Mouse (Mus musculus): ENCODE results near the gene Tspan15. TPM values are rescaled to one million over a fixed set of nuclear protein-coding genes. Genes with fewer than 3 reads are reported as not detected.

Tspan15 gene
- polyA plus RNA-seq (2015; fragmentation: Nextera tagmentation; extraction: Ambion mirVana), result 21.1 and 23.4 TPM in 2 replicates

DNA sequence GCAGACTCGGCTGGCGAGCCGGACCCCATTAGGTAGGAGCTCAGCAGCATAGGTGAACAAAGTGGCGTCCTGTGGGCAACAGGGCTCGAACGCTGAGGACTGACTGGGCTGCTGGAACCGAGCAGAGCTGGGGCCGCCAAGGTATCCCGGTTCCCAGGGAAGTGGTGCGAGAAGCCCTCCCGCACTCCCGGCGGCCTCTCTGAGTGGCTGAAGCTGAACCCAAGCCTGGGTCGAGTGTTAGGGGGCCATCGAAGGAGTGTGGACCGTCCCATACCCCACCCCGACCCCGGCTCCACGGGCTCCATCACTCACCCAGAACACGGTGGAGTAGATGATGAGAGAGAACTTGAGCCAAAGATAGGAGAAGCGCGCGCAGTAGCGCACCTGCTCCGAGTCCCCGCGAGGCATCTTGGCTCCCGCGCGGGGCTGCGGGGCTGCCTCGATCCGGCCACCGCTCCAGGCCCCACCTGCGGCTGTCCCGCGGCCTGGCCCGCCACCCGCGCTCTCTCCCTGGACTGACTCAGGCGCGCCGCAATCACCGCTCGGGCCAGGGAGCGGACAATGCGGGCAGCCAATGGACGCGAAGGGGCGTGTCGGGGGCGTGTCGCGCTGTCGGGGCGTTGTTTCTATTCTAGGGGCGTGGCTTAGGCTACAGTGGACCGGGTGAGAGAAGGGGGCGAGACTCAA is at the start of gene Tspan15:
Tspan15 (minus strand) TSS at position 544 of the 687 bp plus-strand sequence.
- Histone ChIP-seq H3K9ac (peak within 1 kb of the TSS; percentile 50), H3K27ac (no peak within 1 kb of the TSS), H3K36me3 (replicated peaks) (no peaks in the 10 kb centered on the region), H3K9me3 (no peaks in the 10 kb centered on the region), H3K4me3 (peak within 1 kb of the TSS; percentile 71), H3K27me3 (replicated peaks) (no peaks in the 10 kb centered on the region), H3K4me2 (peak within 1 kb of the TSS; percentile 85), H3K4me1 (peaks cover 8% of the 10 kb centered on the region)
- peak; percentile 97 for ATAC-seq (replicated peaks)
- WGBS, result under 1% methylated on average over 59 of the region's 59 CpGs

DNA sequence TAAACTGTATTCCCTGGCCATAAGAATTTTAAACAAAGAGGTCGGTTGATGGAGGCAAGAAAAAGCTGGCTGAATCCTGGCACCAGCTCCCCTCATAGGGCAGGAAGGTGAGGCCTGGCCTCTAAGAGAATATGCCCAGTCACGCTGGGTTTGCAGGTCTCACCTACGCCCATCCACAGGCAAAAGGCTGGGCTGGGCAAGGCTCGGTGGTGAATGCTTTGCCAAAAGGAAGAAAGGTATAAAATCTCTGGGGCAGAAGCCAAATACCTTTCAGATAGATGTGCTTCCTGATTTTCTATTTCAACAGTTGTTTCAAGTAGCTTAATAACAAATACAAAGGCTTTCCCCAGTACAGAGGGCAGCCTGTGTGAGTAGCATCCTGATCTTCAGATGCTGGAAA is 48.6 kb upstream of the Tspan15 start:
- WGBS, result 88% methylated on average over 4 of the region's 4 CpGs
- peaks cover 28% of the 10 kb centered on the region for H3K36me3 ChIP-seq (replicated peaks)
- no peak overlapping the region for H3K4me2 ChIP-seq
- H3K27me3 ChIP-seq (replicated peaks), result no peaks in the 10 kb centered on the region
- H3K9me3 ChIP-seq, result no peaks in the 10 kb centered on the region
- H3K27ac ChIP-seq, result no peak overlapping the region
- H3K4me3 ChIP-seq, result no peak overlapping the region
- ATAC-seq (replicated peaks), result no peak
- H3K4me1 ChIP-seq, result no peaks in the 10 kb centered on the region
- H3K9ac ChIP-seq, result no peak overlapping the region

DNA sequence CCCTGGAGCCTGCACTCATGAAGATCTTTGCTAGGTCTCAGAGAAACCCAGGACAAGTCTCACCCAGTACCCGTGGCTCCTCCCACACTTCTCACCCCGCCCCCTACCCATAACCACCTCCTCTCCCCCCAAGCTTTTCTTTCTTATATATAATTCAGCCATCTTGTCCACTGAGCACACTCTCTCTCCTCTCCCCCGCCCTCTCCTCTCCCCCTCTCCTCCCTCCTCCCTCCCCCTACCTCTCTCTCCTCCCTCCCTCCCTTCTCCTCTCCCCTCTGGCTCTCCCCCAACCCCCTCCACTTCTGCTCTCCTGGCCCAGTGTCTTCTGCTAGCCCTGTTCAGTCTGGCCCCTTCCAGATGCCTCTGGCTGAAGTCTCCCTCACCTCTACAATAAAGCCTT is 48.0 kb upstream of the Tspan15 start:
- no peak overlapping the region for H3K4me2 ChIP-seq
- no peaks in the 10 kb centered on the region for H3K4me1 ChIP-seq
- no peak overlapping the region for H3K4me3 ChIP-seq
- H3K9me3 ChIP-seq, result no peaks in the 10 kb centered on the region
- no peak overlapping the region for H3K9ac ChIP-seq
- 67% methylated on average over 3 of the region's 3 CpGs for WGBS
- H3K27ac ChIP-seq, result no peak overlapping the region
- H3K36me3 ChIP-seq (replicated peaks), result peaks cover 33% of the 10 kb centered on the region
- H3K27me3 ChIP-seq (replicated peaks), result no peaks in the 10 kb centered on the region
- ATAC-seq (replicated peaks), result no peak

DNA sequence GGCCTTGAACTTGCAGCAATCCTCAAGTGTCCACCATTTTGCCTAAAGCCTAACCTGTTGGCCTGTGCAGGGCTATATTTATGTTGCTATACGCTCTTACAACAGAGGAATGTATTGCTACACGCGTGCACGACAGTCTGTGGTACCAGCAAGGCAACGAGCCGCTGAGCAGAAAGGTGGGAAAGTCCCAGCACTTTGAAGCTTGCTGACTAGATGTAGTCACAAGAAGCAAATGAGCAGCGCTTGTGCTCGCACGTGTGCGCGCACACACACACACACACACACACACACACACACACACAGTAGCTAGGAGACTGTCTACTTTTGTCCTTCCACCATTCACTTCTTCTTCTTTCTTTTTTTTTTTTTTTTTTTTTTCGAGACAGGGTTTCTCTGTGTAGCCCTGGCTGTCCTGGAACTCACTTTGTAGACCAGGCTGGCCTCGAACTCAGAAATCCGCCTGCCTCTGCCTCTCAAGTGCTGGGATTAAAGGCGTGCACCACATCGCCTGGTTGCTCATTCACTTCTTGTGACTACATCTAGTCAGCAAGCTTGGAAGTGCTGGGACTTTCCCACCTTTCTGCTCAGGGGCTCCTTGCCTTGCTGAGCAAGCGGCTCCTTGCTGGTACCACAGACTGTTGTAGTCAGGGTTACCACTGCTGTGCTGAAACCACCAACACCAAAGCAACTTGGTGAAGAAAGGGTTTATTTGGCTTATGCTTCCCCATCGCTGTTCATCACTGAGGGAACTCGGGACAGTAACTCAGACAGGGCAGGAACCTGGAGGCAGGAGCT is 46.6 kb upstream of the Tspan15 start:
- Histone ChIP-seq H3K4me2 (no peak overlapping the region), H3K36me3 (replicated peaks) (peaks cover 27% of the 10 kb centered on the region), H3K9ac (no peak overlapping the region), H3K4me3 (no peak overlapping the region), H3K9me3 (no peaks in the 10 kb centered on the region), H3K27ac (no peak overlapping the region), H3K27me3 (replicated peaks) (no peaks in the 10 kb centered on the region), H3K4me1 (no peaks in the 10 kb centered on the region)
- no peak for ATAC-seq (replicated peaks)
- 95% methylated on average over 18 of the region's 19 CpGs for WGBS

DNA sequence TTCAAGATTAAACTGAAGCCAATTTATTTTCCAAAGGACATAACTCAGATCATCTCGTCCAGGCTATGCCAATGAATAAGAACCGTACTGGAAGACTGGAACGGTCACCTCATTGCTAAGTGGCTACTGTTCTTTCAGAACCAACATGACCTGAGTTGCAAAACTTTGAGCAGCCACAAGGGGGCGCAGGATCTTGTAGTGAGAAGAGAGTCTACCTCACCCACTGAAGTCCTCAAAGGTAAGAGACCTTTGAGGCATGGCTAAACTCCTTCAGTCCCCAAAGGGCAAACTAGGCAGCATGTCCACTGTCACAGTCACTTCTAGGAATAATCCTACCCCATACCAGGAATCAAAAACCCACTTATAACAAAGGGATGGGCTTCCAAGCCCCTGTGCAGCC is 44.2 kb upstream of the Tspan15 start:
- Histone ChIP-seq H3K27me3 (replicated peaks) (no peaks in the 10 kb centered on the region), H3K4me2 (no peak overlapping the region), H3K27ac (no peak overlapping the region), H3K9ac (no peak overlapping the region), H3K36me3 (replicated peaks) (peaks cover 33% of the 10 kb centered on the region), H3K4me3 (no peak overlapping the region), H3K9me3 (no peaks in the 10 kb centered on the region), H3K4me1 (no peaks in the 10 kb centered on the region)
- ATAC-seq (replicated peaks), result no peak
- 51% methylated on average over 4 of the region's 4 CpGs for WGBS

DNA sequence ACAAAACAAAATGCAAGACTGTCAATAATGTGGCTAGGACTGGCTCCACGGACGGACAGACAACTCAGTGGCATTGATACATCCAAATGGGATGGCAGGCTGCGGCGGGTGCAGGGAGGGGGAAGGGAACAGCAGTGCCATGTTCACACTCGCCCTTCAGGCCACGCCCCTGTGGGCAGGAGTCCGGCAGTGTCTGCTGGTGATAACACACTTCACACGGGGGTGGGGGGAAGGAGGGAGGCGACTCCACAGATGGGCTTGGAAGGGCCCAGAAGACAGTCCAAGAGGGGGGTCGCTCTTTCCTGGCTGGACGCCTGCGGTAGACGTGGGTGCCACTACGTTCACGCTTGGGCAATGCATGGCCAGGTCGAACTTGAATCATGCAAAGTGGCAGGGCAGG is 38.2 kb upstream of the Tspan15 start:
- Histone ChIP-seq H3K9me3 (no peaks in the 10 kb centered on the region), H3K4me1 (no peaks in the 10 kb centered on the region), H3K4me3 (no peak overlapping the region), H3K27ac (no peak overlapping the region), H3K4me2 (no peak overlapping the region), H3K27me3 (replicated peaks) (no peaks in the 10 kb centered on the region), H3K36me3 (replicated peaks) (peaks cover 28% of the 10 kb centered on the region; the same call in 1 of the 2 replicates), H3K9ac (no peak overlapping the region)
- no peak for ATAC-seq (replicated peaks)
- WGBS, result 85% methylated on average over 15 of the region's 16 CpGs

DNA sequence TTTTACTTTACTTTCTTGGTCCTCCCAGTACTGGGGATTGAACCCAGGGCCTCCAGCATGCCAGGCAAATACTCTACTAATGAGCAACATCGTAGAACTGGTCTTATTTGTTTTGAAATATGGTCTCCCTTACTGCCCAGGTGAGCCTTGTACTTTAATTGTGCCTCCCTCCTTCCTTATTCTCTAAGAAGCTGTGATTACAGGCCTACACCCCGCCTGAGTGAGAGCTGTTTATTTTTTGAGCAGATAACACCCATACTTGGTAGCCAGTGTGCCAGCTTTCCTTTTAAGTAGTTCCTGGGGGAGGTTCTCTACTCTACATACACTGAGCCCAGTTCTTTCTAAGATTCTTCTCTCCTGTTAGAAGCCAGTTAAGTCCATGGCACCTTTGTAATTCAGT is 33.2 kb upstream of the Tspan15 start:
- no peak overlapping the region for H3K4me3 ChIP-seq
- H3K4me2 ChIP-seq, result no peak overlapping the region
- no peaks in the 10 kb centered on the region for H3K4me1 ChIP-seq
- H3K27me3 ChIP-seq (replicated peaks), result no peaks in the 10 kb centered on the region
- H3K27ac ChIP-seq, result no peak overlapping the region
- H3K9me3 ChIP-seq, result no peaks in the 10 kb centered on the region
- no peak overlapping the region for H3K9ac ChIP-seq
- no peak for ATAC-seq (replicated peaks)
- 79% methylated on average over 2 of the region's 2 CpGs for WGBS
- H3K36me3 ChIP-seq (replicated peaks), result 0 out of 2 replicates have a peak, but pooled peaks cover 1% of the 10 kb centered on the region

DNA sequence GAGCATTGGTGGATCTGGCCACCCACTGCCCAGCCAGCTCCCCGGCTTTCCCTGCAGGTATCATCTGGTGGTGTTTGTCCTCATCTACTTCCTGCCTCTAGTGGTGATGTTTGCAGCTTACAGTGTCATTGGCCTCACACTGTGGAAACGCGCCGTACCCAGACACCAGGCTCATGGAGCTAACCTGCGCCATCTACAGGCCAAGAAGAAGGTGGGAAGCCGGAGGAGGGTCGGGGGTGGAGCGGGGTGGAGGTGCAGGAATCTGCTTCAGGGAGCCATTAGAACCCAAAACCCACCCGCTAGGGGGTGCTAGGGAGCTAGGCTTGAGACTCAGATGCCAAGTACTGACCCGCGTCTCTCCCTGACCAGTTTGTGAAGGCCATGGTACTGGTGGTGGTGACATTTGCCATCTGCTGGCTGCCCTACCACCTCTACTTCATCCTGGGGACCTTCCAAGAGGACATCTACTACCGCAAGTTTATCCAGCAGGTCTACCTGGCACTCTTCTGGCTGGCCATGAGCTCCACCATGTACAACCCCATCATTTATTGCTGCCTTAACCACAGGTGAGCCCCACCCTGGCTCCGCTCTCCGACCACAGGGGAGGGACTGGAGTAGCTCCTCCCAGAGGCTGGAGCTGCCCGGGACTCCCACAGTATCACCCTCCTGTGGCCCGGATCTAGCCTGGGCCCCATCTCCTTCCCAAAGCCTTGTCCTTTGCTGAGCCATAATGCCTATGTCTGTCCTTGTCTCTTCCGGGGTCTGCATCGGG is 30.2 kb upstream of the Tspan15 start:
- WGBS, result 17% methylated on average over 18 of the region's 18 CpGs
- H3K4me1 ChIP-seq, result no peaks in the 10 kb centered on the region
- peak; percentile 69; the same call in 1 of the 2 replicates for ATAC-seq (replicated peaks)
- H3K36me3 ChIP-seq (replicated peaks), result no peaks in the 10 kb centered on the region
- H3K27ac ChIP-seq, result no peak overlapping the region
- H3K9ac ChIP-seq, result no peak overlapping the region
- no peak overlapping the region for H3K4me2 ChIP-seq
- no peak overlapping the region for H3K4me3 ChIP-seq
- no peaks in the 10 kb centered on the region for H3K9me3 ChIP-seq
- H3K27me3 ChIP-seq (replicated peaks), result no peaks in the 10 kb centered on the region

DNA sequence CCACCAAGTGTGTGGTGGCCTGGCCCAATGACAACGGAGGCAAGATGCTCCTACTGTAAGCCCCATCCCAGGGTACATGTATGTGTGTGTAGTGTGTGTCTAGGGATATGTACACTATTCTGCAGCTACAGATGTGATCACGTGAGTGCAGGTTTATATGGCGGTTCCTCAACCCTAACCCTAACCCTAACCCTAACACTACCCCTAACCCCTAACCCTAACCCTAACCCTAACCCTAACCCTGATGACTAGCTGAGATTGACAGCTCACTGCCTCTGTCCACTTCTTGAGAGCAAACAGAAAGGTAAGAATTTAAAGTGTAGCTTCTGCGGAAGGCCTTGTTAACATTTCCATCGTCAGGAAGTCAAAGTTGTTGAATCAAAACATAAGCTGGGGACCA is 27.2 kb upstream of the Tspan15 start:
- Histone ChIP-seq H3K4me3 (no peak overlapping the region), H3K4me2 (no peak overlapping the region), H3K9me3 (no peaks in the 10 kb centered on the region), H3K27me3 (replicated peaks) (no peaks in the 10 kb centered on the region), H3K4me1 (no peaks in the 10 kb centered on the region), H3K27ac (no peak overlapping the region), H3K36me3 (replicated peaks) (no peaks in the 10 kb centered on the region), H3K9ac (no peak overlapping the region)
- 90% methylated on average over 5 of the region's 5 CpGs for WGBS
- no peak for ATAC-seq (replicated peaks)

DNA sequence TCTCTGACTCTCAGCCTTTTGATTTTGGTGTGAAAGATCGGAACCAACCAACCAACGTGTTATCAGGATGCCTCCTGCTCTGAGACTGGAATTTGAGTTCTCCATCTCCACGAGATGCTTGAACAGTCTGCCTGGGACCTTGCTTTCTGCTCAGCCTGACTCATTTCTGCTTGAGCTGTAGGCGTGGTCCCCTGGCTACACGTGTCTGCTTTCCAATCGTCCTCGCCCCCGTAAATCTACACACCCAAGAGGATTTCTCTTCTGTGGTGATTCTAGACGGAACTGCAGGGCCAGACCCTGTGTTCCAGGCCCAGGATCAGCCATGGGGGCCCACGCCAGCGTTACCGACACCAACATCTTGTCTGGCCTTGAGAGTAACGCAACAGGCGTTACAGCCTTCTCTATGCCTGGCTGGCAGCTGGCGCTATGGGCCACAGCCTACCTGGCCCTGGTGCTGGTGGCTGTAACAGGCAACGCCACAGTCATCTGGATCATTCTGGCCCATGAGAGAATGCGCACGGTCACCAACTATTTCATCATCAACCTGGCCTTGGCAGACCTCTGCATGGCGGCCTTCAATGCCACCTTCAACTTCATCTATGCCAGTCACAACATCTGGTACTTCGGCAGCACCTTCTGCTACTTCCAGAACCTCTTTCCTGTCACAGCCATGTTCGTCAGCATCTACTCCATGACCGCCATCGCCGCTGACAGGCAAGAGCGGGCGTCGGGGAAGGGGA is 21.6 kb upstream of the Tspan15 start:
- 89% methylated on average over 27 of the region's 27 CpGs for WGBS
- Histone ChIP-seq H3K9ac (no peak overlapping the region), H3K4me1 (no peaks in the 10 kb centered on the region), H3K4me3 (no peak overlapping the region), H3K4me2 (no peak overlapping the region), H3K9me3 (no peaks in the 10 kb centered on the region), H3K27ac (no peak overlapping the region), H3K27me3 (replicated peaks) (no peaks in the 10 kb centered on the region), H3K36me3 (replicated peaks) (no peaks in the 10 kb centered on the region)
- no peak for ATAC-seq (replicated peaks)

DNA sequence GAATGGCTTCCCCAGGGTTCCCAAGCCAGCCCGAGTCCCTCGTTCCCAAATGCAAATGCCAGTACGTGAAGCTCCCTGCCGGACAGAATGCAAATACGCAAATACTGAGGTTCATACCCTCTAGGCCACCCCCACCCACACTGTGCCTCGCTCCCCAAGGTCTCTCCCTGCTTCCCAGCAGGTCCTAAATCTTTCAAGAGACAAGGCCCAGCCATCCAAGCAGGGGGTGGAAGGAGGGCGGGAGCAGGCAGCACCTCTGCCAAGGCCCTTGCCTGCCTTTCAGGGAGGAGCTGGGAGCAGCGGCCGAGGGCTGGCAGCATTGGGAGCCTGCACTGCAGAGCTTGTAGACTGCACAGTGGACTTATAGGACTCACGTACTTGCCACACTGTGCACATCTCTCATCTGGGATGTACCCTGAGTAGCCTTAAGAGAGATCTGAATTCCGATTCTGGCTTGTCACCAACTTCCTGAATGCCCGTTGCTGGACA is 21.0 kb upstream of the Tspan15 start, which contains the start of gene Tacr2:
Tacr2 (plus strand) TSS at position 439 of the 489 bp plus-strand sequence.
- 47% methylated on average over 12 of the region's 12 CpGs for WGBS
- no peaks in the 10 kb centered on the region for H3K9me3 ChIP-seq
- H3K4me2 ChIP-seq, result no peak within 1 kb of the TSS
- no peaks in the 10 kb centered on the region for H3K27me3 ChIP-seq (replicated peaks)
- no peak within 1 kb of the TSS for H3K27ac ChIP-seq
- no peak within 1 kb of the TSS for H3K4me3 ChIP-seq
- H3K9ac ChIP-seq, result no peak within 1 kb of the TSS
- no peaks in the 10 kb centered on the region for H3K36me3 ChIP-seq (replicated peaks)
- no peak for ATAC-seq (replicated peaks)
- H3K4me1 ChIP-seq, result no peaks in the 10 kb centered on the region
